Mouse (Mus musculus): ENCODE measurements around the gene Lrrc3b. TPM values are rescaled to one million over a fixed set of nuclear protein-coding genes. Genes with fewer than 3 reads are reported as not detected.

The Lrrc3b gene
- polyA plus RNA-seq, 1 experiment = 0.60 TPM

- H3K27ac ChIP-seq (ENCODE audit: insufficient read depth, low read length) = no peak overlapping the region
- DNase-seq (ENCODE audit: low read depth in 1 of 2, low spot score in 2 of 2) = no peak
- 89% methylated on average over 2 of the region's 2 CpGs for WGBS
- no peaks in the 10 kb centered on the region for H3K4me1 ChIP-seq (ENCODE audit: control insufficient read depth, insufficient read depth, insufficient read length)
- TF ChIP-seq POLR2A (IDR thresholded peaks at IDR 0.05; ENCODE audit: low read depth, low read length) (no peak), CTCF (IDR thresholded peaks at IDR 0.05; ENCODE audit: extremely low read depth, insufficient read depth, insufficient read length, insufficient replicate concordance) (no peak)
- no peak overlapping the region for H3K4me3 ChIP-seq (ENCODE audit: extremely low read depth, insufficient read depth, insufficient read length)
- no peaks in the 10 kb centered on the region for H3K36me3 ChIP-seq (ENCODE audit: control insufficient read depth, insufficient read depth, low read length)
- H3K27me3 ChIP-seq (ENCODE audit: control insufficient read depth, insufficient read depth, low read length) = 0 out of 2 replicates have a peak, but pooled peaks cover 2% of the 10 kb centered on the region
Observed at GRCm38 (mm10) chr14:15308576-15308975, 130.2 kb downstream of the Lrrc3b start.

Data from spleen, adult 2 months (tissue).